Mouse (Mus musculus) gastrocnemius, adult 2 months (tissue): Measurements from ENCODE around the gene Hps1. TPM values are rescaled to one million over a fixed set of nuclear protein-coding genes. Genes with fewer than 3 reads are reported as not detected.
A peak's percentile ranks its signal among the peaks of the same experiment; 100 is the strongest.

Experiments
- DNase-seq: peaks from one replicate; pipeline ENCODE4 v3.0.0; 2022
- H3K27ac ChIP-seq: fragments of 200-600 bp; 2 replicates; pipeline ENCODE4 v1.8.1; 2022; ENCODE audit warnings: mild to moderate bottlenecking
- H3K4me3 ChIP-seq: fragments of 200-600 bp; 2 replicates; pipeline ENCODE4 v1.8.1; 2022; ENCODE audit warnings: mild to moderate bottlenecking, moderate library complexity
- CTCF ChIP-seq: fragments of 200-600 bp; IDR thresholded peaks from 2 replicates; pipeline ENCODE4 v1.8.1; 2022; ENCODE audit warnings: antibody characterized with exemption, mild to moderate bottlenecking, moderate library complexity
- intact Hi-C: fragments of 180-260 bp; cut with DNase I; formaldehyde crosslinking; loops from one replicate; pipeline ENCODE4 v1.15.1; 2025
- total RNA-seq, 2 experiments: library from RNA; stranded (reverse); gene quantifications; 2 replicates each; pipeline ENCODE4 v1.2.3; 2021

Hps1 gene
- total RNA-seq, 2 experiments from 2014 or later, result 0.50 to 0.59 TPM

DNA sequence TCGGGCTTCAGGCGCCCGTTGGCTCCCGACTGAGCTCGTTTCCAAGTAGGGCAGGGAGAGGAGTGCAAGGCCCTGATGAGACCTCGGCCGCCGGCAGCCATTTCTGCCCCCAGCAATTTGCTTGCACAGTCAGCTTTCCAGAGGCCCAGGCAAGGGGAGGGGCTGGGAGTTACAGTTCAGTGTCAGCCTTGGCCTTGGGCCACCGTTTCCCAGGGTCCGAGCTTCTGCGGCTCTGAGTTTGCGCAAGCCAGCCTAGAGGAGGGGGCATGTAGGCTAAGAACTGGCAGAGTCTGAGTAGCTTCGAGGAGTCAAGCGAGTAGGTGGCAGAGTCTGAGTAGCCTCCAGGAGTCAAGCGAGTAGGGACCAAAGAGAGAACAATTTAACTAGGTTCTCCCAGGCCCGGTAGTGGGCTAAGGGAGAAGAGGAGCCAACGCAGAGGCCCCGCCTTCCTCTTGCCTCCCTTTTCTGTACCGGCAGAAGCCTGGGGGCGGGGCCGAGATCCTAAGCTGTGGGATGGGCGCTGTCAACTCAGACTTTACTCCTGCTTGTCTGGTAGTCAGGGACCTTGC is 27.3 kb downstream of the Hps1 start, which contains the start of gene Pyroxd2:
Pyroxd2 (minus strand) TSS at position 413 of the 569 bp plus-strand sequence.
- no peak for TF ChIP-seq CTCF
- peak; percentile 85 for DNase-seq
- Histone ChIP-seq H3K27ac (peak within 1 kb of the TSS; percentile 84), H3K4me3 (peak within 1 kb of the TSS; percentile 74)
- intact Hi-C loops, result no loop called here

GRCm38 (mm10) chr19:42750196-42750595 is 29.6 kb downstream of the Hps1 start:
- TF ChIP-seq CTCF, result no peak
- Histone ChIP-seq H3K4me3 (no peak overlapping the region), H3K27ac (no peak overlapping the region)
- no peak for DNase-seq
- intact Hi-C loops, result no loop called here

DNA sequence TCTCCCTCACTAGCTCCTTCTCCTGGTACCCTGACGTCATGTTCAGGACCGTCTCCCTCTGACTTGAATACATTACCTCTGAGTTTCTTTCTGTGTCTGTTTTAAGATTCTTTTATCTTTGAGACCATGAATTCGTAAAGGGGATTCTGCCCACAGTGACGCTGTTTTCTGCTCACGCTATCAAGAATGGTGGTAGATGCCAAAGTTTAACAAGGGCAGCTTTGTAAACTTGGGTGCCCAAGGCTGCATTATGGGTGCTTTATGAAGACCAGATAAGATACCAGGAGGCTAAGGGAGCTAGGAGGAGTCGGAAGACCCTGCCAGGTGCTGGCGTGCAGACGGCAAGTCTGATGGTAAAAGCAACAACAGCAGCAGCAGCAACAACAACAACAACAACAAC is 33.1 kb downstream of the Hps1 start:
- no peak for TF ChIP-seq CTCF
- no peak overlapping the region for H3K27ac ChIP-seq
- intact Hi-C loops, result no loop called here
- H3K4me3 ChIP-seq, result no peak overlapping the region
- DNase-seq, result no peak

DNA sequence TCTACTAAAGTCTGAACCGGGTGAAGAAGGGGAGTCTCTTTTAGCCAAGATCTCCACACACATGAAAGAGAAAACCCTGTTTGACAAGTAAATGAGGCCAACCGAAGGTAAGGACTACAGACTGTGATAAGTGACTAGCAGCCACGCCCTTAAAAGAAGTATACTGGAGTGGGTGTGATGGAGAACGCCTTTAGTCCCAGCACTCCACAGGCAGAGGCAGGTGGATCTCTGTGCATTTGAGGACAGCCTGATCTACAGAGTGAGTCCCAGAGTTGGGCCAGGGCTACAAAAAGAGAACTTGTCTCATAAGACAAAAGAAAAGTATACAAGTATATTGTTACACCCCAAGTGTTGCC is 33.9 kb downstream of the Hps1 start:
- DNase-seq, result no peak
- Histone ChIP-seq H3K27ac (no peak overlapping the region), H3K4me3 (no peak overlapping the region)
- no peak for TF ChIP-seq CTCF
- intact Hi-C loops, result no loop called here

- no peak for TF ChIP-seq CTCF
- no peak for DNase-seq
- Histone ChIP-seq H3K27ac (no peak overlapping the region), H3K4me3 (no peak overlapping the region)
- intact Hi-C loops, result no loop called here
Measured at GRCm38 (mm10) chr19:42745084-42745868, 34.5 kb downstream of the Hps1 start.

DNA sequence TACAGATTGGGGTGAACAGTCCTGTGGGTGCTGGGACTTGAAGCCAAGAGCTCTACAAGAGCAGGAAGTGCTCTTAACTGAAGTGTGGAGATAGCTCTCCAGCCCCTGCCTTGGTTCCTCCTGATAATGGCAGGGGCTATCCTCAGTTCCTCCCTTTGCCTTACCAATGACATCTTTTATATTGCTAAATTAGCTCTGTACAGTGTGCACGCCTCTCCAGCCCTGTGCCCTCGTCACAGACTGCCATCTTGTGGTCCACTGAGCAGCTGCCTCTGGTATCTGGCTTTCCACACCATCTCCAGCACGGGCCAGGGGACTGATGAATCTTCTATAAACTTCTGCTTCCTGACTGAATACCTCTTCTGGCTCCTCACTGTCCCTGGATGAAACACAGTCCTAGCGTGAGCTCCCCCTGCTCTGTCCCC is 35.6 kb downstream of the Hps1 start:
- H3K27ac ChIP-seq, result peak overlapping the region; percentile 38; the same call in 1 of the 2 replicates
- TF ChIP-seq CTCF, result peak; percentile 73
- H3K4me3 ChIP-seq, result no peak overlapping the region
- intact Hi-C loops, result no loop called here
- peak; percentile 62 for DNase-seq

GRCm38 (mm10) chr19:42743261-42743660 is 36.5 kb downstream of the Hps1 start:
- Histone ChIP-seq H3K27ac (no peak overlapping the region), H3K4me3 (no peak overlapping the region)
- no peak for TF ChIP-seq CTCF
- DNase-seq, result no peak
- intact Hi-C loops, result no loop called here

DNA sequence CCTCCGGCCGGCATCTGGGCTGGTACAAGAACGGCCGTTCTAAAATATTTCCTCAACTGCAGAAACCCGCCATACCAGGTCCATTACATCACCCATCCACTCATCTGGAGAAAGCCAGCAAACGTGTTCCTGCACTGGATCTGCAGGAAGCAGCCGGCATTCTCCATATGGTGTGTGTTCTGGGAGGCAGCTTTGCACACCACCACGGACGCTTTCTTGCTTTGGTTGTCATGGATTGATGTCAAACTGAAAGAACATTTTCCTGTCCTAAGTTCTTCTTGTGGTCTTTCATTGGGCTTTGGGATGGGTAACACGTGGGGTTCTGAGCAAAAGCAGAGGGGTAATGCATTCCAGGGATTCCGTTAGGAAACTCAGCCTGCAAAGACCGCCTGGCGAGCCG is 37.9 kb downstream of the Hps1 start:
- no peak overlapping the region for H3K27ac ChIP-seq
- TF ChIP-seq CTCF, result no peak
- intact Hi-C loops, result no loop called here
- no peak overlapping the region for H3K4me3 ChIP-seq
- DNase-seq, result no peak

DNA sequence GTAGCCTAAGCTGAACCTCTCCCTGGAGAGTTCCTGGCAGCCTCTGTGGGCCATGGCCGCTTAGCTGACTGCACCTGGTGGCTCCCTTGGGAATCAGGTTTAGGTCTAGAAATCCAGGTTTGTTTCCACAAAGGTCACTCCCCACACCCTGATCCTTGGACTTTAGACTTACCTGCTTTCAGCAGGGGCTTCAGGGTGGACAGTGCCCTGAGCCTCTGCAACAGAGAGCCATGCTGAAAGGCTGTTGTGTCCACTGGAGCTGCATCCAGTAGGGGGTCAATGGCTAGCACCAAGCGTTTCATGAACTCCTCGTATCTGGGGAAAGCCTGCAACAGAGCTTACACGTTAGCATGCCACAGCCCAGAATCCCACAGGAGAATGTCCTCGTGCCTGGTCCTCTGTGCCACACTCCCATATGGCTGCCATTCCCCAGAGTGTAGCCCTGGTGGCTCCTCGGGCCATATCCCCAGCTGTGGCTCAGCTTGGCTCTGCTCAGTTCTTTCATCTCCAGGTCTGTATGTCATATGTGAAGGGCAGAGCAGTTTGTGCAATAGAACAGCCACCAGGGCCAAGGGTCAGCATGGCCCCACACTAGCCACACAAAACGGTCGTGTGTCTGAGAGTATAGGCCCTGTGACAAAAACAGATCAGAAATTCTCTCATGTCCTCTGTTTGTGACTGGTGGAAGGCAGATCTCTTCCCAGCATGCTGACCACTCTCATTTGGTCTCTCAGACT is 39.4 kb downstream of the Hps1 start:
- Histone ChIP-seq H3K4me3 (no peak overlapping the region), H3K27ac (no peak overlapping the region)
- DNase-seq, result no peak
- intact Hi-C loops, result no loop called here
- TF ChIP-seq CTCF, result no peak

GRCm38 (mm10) chr19:42739734-42740133 is 40.0 kb downstream of the Hps1 start:
- intact Hi-C loops, result no loop called here
- Histone ChIP-seq H3K4me3 (no peak overlapping the region), H3K27ac (no peak overlapping the region)
- DNase-seq, result no peak
- TF ChIP-seq CTCF, result no peak

DNA sequence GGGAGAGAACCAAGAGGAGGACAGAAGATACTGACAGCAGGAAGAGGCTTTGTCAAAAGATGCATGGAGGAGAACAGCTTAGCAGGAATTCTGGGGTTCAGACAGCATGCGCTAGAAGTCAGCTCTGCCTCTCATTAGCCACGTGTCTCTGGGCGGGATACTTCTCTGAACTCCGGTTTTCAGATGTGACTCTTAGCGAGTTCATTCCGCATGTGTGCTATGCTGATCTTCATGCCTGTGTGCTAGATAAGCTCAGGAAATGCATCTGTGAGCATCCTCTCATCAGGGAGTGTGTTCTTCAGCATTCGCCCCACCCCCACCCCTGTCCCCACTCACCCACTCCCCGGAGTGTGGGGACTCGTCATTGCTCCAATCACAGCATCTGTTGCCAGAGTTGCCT is 42.0 kb downstream of the Hps1 start:
- TF ChIP-seq CTCF, result no peak
- H3K27ac ChIP-seq, result no peak overlapping the region
- H3K4me3 ChIP-seq, result no peak overlapping the region
- DNase-seq, result no peak
- intact Hi-C loops, result no loop called here

DNA sequence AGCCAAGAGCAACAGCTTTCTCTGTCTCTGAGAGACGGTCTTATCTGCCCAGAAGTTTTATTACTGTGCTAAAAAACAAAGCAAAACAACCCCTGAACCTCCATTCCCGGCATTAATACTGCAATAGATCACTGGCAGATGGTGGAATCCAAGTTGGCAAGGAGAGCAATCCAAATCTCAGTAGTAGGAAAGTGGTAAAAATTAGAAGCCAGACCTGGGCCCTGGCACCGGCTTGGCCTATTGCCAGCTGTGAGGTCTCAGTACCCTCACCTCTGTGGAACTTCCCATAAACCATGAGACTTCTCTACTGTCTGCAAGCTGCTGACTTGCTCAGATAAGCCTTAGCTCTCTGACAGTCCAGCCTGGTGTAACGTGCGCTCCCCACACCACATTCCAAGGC is 44.8 kb downstream of the Hps1 start:
- H3K27ac ChIP-seq, result no peak overlapping the region
- intact Hi-C loops, result no loop called here
- no peak for DNase-seq
- H3K4me3 ChIP-seq, result no peak overlapping the region
- no peak for TF ChIP-seq CTCF

DNA sequence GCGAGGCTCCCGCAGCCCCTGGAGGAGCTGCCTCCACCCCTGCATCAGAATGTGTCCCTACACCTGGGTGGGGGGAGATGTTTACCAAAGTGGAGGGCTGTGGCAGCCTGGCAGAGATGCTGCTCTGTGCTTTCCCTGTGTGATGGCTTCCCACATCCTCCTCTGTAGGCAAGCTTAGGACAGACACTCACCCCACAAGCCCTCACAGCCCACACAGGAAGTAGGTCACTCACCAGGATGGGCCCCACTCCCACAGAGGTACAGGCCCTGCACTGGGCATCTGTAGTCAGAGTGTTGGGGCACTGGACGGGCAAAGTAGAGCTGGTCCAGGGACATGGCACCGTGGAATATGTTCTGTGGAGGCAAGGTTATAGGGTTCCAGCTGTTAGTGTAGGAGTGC is 52.4 kb downstream of the Hps1 start:
- no peak for DNase-seq
- Histone ChIP-seq H3K27ac (no peak overlapping the region), H3K4me3 (no peak overlapping the region)
- intact Hi-C loops, result no loop called here
- no peak for TF ChIP-seq CTCF
